Mouse (Mus musculus) lung, adult 18-20 months (tissue): ENCODE data around the gene Parp3.
A peak's percentile ranks its signal among the peaks of the same experiment; 100 is the strongest.

ENCODE experiments used
- DNase-seq, 2 experiments: peaks; one replicate each; pipeline ENCODE4 v3.0.0; 2022; ENCODE audit warnings: mixed read lengths in 2 of 2

Parp3 gene

DNA sequence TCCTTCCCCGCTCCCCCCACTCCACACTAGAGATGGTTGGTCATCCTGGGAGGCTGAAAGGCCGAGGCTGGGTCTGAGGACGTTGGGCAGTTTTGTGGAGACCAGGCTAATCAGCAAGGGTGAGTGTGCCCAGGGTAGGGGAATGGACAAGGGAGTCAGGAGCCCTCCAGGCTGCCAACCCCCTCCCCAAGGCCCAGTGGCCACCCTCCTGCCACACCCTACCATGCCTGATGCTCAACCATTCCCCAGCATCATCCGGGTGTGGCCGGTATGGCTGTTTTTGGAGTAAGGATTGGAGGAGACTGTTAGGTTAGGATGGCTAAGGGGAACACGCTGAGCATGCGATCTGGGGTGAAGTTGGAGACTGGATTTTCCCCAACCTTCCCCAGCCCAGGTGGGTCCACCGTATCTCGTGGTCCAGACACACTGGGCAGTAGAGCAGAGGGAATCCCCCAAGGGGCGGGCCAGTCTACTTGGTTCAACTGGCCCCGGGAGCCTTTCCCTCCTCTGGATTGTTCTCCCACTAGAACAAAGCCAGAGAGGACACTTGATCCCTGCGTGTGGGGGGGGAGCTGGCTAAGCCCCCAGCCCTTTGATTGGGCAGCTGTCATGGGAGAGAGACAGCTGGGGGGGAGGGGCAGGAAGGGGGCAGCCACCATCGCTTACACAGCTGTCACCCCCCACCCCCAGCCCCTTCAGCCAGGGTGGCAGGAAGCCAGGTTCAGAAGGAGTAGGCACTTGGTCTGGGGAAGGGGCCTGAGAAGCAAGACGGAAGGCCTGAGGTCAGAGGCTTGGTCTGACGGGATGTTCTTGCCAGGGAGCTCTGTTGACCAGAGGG lies 20.2 kb downstream of the Parp3 start:
- no peak for DNase-seq

DNA sequence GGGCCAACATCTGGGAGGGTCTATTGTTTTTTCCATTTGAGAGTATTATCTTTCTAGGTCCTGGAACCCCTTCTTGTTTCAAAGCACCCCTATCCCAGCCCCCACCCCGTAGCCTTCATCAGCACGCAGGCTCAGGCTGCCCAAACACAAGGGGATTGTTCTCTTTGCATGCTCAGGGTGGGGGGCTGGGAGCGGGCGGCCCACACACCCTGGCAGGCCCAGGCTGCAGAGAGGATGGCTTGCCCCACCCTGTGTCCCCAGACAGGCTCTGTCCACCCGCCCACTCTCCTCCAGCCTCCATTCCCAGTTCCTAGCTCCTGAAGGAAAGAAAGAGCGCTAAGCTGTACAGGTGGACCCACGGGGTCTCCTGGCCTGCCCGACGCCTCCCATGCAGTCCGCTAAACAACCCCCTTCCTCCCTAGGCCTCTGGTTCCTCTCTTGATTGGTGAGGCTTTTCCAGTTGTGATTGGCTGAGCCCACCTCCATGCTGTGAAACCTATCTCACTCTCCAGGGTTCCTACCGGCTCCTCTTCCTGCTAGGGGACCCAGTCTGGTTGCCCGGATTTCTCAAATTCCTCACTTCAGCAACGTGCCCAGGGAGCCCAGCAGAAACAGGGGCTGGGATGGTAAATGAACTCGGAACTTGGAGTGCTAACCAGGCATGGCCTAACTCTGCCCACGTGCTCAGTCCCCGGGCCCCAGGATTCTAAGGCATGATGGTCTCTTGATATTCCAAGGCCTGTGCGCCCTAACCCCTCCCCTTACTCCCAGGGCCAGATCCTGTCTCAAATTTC lies 21.7 kb downstream of the Parp3 start:
- no peak for DNase-seq

DNA sequence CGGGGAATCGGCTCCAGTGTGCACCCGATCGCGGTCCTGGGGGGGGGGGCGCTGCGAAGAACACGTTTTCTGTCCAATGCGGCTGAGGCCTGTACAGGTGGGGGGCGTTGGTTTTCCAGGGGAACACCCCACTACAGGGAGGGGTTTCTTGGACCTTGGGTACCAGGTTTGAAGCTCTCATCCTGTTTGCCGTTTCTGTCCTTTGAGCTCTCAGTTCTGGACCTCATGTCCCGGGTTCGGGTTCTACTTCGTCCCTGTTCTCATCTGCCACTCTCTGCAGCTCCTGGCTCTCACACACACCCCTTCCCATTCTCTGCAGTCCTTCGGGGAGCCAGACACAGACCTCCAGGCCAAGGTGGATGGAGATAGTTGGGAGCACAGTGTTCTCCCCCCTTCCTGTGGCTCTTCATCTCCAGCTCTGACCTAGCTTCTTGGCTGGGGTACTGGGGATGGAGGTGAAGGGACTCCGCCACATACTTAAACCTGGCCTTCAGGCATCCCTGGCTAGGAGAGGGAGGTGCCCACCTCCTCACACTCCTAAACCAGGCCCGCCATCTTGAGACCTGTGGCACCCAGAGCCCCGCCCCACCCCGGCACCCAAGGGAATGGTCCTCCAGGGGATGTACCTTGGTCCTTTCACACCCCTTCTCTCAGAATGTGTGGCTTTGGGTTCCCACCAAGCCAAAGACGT lies 22.5 kb downstream of the Parp3 start:
- DNase-seq, result no peak

DNA sequence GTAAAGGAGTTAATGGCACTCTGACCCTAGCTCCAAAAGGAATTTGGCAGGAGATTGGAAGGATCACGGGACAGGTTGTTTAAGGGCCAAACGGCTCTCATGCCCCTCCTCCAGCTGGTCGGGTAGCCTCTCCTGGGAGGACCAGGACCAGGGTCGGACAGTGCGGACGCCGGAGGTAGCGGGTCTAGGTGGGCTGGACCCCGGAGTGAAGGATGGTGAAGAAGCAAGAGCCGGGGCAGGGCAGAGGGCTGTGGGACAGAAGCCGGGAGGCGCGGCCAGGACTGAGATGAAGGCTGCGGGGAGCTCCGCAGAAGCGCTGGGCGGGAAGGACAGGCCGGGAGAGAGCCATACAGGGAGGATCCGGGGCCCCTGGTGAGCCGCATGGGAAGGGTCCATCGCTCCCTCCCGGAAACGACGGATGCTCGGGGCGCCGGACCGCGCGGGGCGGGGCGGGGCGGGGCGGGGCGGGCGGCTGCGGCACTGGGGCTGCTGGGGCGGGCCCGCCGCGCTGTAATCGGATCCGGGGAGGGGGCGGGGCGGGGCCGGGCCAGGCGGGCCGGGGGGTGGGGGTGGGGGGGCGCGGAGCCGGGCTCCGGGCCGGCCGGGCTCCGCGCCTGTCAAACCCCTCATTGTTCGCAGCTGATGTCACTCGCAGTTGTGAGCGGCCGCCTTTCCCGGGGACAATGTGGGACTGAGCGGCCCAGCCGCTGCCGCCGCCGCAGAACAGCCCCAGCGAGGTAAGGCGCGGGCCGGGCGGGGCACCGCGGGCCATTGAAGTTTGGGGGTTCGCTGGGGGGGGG lies 23.3 kb downstream of the Parp3 start, which contains the start of gene Pcbp4:
Pcbp4 (plus strand) TSS at position 21 of the 800 bp plus-strand sequence.
- peak; percentile 64 to 71 for DNase-seq

DNA sequence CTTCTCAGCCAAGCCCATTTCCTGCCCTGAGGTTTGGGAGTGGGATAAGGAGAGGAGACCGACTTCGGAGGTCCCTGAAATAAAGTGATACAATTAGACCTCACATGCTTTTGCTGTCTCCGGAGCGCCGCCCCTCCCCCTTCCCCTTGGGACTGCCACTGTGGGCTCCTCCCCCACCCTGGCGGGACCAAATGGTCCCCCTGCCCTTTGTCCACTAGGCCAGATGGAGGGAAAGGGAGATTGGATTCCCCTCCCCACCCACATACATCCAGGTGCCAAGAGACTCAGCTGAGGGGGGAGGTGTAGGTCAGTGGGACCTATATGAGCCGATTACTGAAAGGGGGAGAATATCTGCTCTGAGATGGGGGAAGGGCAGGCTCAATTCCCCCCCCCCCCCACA lies 23.9 kb downstream of the Parp3 start:
- no peak for DNase-seq

DNA sequence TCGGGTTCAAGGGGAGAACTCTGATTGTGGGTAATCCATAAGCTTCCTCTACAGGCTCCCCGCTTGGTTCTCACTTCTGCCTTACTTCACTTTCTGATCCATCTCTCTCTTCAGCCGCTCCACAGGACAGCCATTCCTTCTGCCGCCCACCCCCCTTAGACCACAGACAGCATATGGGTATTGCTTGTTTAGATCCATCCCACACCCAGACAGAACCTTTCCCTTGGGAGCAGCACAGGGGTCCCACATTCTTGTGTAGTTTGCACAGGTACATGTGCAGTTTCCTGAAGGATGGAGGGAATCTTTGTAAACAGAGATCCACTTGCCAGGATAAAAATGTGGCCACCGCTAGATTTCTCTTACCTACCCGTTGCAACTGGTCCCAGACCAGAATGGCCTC lies 24.4 kb downstream of the Parp3 start:
- DNase-seq, result no peak

DNA sequence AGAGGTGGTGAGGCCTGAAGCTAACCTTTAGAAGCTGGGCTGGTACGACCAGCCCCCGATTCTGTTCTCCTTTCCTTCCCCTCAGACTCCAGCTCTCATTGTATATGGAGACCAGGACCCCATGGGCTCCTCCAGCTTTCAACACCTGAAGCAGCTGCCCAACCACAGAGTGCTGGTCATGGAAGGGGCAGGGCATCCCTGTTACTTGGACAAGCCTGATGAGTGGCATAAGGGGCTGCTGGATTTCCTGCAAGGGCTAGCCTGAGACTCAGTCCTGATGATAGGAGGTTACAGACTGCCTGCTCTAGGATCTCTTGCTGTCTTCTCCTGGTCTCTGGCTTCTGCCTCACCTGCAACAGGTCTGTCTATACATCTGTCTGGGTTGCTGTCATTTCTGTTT lies 24.9 kb downstream of the Parp3 start:
- DNase-seq, result no peak

DNA sequence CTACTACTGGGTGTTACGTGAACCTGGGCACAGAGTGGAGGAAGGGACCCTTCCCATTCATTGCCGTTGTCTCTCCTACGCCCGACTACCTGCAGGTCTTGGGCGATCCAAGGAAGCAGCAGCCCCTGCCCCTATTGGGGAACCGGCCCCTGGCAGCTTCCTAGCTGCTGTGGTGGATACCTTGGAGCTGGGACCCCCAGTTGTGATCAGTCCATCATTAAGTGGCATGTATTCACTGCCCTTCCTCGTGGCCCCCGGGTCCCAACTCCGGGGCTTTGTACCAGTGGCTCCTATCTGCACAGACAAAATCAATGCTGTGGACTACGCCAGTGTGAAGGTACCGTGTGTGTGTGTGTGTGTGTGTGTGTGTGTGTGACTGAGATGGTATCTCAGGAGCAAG lies 25.5 kb downstream of the Parp3 start:
- DNase-seq, result no peak

DNA sequence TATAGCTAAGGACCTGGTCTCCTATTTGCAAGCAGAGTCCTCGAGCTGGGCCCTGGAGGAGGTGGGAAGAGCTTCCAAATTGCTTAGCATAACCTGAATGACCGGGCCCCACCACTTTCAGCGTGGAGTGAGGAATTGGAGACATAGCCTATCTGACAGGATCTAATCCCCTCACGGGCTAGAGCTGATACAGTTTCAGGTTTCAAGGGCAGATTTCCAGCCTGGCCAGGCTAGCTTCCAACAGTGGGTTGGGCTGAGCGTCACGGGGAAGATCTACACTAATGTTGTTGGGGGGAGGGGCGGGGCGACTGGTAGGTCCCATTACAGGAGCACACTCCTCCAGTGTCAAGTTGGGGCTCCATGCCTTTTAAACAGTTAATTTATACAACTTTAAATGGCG lies 26.1 kb downstream of the Parp3 start:
- peak; percentile 73 to 82 for DNase-seq

DNA sequence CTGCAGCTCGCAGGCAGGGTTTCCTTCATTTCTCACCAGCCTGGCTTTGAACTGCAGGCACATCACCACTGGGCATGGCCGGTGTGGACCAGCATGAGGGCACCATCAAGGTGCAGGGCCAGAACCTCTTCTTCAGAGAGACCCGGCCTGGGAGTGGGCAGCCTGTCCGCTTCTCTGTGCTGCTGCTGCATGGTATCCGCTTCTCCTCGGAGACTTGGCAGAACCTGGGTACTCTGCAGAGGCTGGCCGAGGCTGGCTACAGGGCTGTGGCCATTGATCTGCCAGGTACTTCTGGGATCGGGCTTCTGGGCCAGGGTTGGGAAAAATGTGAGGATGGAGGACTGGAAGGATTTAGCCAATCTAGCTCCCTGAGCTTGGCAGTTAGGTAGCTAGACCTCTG lies 26.8 kb downstream of the Parp3 start:
- DNase-seq, result no peak

DNA sequence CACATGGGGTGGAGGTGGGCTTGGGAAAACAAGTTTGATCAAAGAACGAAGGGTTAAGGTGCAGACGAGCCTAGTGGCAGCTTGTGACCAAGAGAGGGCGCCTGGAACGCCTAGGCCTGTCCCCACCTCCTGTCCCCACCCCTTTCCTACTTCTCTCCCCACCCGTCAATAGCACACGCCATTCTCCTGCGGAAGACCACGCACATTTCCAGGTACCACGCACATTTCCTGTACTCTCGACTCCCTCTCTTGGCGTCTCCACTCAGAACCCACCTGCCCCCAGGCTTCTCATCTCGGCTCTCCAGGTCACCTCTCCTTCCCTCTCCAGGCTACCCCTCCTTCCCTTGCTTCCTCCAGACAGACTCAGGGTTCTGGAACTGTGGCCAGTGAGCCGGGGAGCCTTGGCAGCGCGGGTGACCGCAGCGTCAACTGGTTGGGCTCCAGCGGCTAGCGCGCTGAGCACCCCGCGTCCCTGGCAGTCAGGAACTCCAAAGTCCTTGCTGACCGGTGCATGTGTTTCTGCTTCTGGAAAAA lies 28.2 kb downstream of the Parp3 start:
- peak; percentile 78 to 85 for DNase-seq

DNA sequence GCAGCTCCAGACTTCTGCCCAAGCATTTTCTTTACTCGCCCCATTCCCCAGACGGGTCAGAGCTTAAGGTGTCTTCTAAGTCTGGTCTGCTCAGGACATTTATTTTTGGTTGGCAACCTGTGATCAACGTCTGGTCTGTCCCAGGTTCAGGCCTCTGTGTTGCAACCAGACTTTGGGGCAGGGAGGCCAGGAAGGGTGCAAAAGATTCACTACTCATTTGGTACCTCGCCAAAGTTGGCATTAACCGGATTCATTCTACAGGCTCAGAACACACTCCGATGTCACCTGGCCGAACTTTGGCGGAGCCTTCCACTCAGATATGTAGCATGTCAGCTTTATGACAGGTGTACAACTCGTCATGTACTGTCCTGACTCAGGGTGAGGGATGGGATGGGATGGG lies 28.8 kb downstream of the Parp3 start:
- DNase-seq, result no peak

DNA sequence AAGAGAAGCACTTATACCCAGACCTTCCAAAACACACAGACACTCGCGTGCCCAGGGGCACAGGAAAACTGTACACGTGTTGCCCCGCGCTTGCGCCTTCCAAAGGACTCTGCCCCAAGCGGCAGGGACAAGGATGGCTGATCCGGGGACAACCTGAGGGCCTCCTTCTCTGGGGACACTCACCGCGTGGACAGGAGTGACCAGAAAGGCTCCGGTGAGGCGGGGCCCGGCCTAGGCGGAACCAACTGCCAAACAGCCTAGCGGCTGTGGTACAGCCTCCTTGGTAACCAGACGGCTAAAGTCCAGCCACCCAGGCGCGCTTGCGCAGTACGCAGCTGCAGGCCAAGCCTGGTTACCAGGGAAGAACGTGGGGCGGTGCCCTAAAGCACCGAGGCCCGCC lies 29.4 kb downstream of the Parp3 start, which contains the start of the genes Abhd14b and Abhd14a:
Abhd14b (plus strand) TSS at position 112 of the 400 bp plus-strand sequence.
Abhd14a (minus strand) TSS at position 331 of the 400 bp plus-strand sequence.
- DNase-seq, result peak; percentile 96 to 98

DNA sequence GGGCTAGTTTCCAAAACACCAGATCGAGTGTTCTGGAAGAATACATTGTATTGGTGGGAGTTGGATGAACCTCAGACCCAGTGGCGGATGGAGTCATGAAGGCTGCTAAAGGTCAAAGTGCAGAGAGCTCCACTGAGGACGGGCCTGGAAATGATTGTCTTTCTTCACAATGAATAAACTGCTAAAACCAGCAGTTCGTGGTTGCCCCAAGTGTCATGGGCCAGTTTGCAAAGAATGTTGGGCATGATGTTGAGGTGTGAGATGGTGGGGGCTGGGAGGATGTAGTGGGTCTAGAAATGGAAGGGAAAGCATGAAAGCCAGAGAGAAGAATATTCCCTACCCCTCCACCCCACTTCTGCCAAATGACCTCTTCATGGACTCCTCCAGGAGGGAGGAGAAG lies 31.9 kb downstream of the Parp3 start:
- DNase-seq, result no peak

DNA sequence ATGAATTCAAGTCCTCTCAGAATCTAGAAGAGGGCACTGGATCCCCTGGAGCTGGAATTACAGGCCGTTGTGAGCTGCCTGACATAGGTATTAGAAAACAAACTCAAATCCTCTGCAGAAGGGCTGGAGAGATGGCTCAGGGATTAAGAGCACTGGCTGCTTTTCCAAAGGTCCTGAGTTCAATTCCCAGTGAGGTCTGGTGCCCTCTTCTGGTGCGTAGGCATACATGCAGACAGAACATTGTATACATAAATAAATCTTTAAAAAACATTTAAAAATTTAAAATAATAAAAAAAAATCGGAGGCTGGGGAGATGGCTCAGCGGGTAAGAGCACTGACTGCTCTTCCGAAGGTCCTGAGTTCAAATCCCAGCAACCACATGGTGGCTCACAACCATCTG lies 34.1 kb downstream of the Parp3 start:
- no peak for DNase-seq

DNA sequence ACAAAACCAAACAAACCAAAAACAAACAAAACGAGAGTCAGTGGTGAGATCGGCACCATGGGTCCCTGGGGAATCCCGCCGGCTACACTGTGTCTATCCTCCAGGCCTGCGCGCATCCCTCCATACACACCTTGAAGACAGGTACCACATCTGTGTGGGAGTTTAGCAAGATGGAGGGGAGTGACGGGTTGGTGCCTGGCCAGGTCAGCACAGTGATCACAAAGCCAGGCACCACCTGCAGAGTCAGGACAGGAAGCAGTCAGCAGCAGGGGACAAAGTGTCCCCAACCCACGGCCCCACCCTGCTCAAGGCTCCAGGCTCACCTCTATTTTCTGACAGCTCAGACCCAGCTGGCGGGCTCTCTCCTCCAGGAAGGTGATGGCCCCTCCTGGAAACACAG lies 40.2 kb downstream of the Parp3 start:
- no peak for DNase-seq

DNA sequence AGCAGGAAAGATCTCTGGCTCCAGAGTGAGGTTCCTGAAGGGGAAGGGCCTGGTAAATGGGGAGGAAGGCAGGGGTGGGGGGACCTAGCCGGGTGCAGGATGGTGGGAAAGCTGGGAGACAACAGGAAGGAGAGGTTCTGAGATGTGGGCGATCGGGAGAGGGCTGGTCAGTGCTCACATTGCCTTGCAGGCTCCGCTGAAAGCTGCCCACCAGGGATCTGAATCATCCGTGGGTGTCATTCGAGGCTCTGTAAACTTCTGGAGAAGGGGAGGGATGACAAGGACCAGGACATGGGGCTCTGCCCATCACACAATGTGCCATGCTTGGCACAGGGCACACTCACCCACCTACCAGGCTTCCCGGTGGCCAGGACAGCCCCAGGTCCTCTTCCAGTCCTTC lies 43.4 kb downstream of the Parp3 start:
- DNase-seq, result no peak

DNA sequence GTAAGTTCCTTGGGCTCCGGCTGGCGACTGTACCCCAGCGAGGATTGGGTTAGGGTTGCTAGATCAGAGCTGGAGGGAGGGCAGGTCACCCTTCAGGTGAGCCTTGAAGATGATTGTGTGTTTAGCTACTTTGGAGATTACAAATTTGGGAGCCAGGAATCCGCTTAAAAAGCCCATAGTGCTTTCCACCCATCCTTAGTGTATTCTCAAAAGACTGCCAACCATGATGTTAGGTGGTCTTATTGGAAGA lies 46.8 kb downstream of the Parp3 start:
- no peak for DNase-seq

DNA sequence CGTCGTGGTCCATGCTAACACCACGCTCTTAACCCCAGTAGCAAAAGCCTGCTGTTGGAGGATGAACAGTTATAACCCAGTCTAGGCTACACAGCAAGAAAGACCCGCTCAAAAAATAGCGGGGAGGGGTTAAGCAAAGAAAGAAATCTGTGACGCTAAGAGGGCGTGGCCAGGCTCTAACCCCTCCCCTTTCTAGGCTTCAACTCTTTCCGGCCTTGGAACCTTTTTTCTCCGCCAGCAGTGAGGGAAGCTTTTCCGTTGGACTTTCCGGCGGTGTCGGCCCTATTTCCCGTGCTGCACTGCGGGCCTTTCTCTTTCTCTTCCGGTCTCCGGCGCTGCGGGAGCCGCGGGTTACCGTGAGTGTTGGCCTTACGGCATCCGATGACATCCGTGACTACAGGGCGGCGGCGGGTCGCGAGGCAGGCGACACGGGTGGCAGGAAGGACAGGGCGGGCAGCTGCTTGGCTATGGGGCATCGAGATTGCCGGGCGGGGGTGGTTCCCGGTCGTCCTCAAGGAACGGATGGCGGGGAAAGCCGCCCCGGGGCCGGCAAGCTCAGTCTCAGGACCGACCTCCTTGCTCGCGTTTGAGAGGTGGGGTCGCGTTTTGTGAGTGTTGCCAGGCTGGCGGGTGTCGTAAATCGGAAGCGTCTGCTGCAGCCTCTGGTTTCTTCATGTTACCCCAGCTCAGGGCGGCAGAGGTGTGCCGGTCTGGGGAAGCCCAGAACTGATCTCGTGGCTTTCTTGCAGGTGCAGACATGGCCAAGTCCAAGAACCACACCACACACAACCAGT lies 47.3 kb downstream of the Parp3 start, which contains the start of gene Rpl29:
Rpl29 (plus strand) TSS at position 234 of the 794 bp plus-strand sequence.
- DNase-seq, result peak; percentile 94 to 95

DNA sequence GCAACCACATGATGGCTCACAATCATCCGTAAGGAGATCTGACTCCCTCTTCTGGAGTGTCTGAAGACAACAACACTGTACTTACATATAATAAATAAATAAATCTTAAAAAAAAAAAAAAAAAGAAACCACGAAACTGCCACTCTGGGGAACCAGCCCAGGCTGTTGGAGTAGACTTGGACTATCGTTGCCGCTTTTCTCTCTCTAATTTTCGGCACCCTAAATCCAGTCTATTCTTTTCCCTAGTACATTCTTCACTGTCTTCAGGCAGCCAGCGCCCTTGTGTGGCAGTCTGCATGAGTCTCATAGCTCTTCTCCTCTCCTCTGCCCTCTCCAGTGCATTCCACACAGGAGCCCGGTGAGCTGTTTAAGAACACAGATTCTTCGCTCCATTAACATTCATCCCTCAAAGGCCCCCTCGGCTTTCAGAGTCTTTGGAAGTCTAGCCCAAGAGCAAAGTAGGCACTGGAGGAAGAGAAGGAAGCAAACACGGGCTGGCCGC lies 48.0 kb downstream of the Parp3 start:
- DNase-seq, result no peak

DNA sequence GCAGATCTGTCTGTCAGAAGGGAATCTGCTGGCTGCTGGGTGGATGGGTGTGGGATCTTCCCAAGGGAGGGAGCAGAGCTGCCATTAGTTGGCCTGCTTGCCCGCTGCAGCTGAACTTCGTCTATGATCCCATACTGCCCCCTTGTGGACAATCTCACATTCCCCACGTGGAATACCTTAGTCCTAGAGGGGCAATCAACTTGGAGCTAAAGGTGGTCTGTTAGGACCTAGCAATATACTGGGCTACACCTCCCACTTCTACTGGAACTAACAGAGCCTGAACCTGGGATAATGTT lies 54.9 kb downstream of the Parp3 start:
- DNase-seq, result peak; percentile 84 to 90
